Mouse (Mus musculus): ENCODE data around the gene Gm20671. TPM values are rescaled to one million over a fixed set of nuclear protein-coding genes. Genes with fewer than 3 reads are reported as not detected.
"Not testable (repeated sequence)": the region's sequence is repeated elsewhere in the genome, so short reads cannot be mapped to it uniquely, and the experiment has no call there.

The Gm20671 gene
- polyA plus RNA-seq, 1 experiment = 8.1 TPM

GRCm38 (mm10) chr5:32785313-32785915 is 41.5 kb downstream of the Gm20671 start, which contains the start of gene Pisd:
Gene Pisd, minus strand, starts transcription at chr5:32785646.
- DNase-seq (ENCODE audit: low read depth) = peak; percentile 47

GRCm38 (mm10) chr5:32784726-32785125 is 42.2 kb downstream of the Gm20671 start:
- DNase-seq (ENCODE audit: low read depth) = no peak

GRCm38 (mm10) chr5:32781596-32781995 is 45.3 kb downstream of the Gm20671 start:
- no peak for DNase-seq (ENCODE audit: low read depth)

- DNase-seq (ENCODE audit: low read depth) = no peak
Measured at GRCm38 (mm10) chr5:32778168-32778567, 48.7 kb downstream of the Gm20671 start.

GRCm38 (mm10) chr5:32772361-32772760 is 54.5 kb downstream of the Gm20671 start:
- no peak for DNase-seq (ENCODE audit: low read depth)

- DNase-seq (ENCODE audit: low read depth) = no peak
Measured at GRCm38 (mm10) chr5:32767636-32768373, 59.1 kb downstream of the Gm20671 start.

- no peak for DNase-seq (ENCODE audit: low read depth)
Measured at GRCm38 (mm10) chr5:32767004-32767403, 59.9 kb downstream of the Gm20671 start.

GRCm38 (mm10) chr5:32761566-32762140 is 65.3 kb downstream of the Gm20671 start:
- no peak for DNase-seq (ENCODE audit: low read depth)

- DNase-seq (ENCODE audit: low read depth) = no peak
Measured at GRCm38 (mm10) chr5:32760787-32761186, 66.1 kb downstream of the Gm20671 start.

GRCm38 (mm10) chr5:32760352-32760751 is 66.6 kb downstream of the Gm20671 start:
- DNase-seq (ENCODE audit: low read depth) = not testable (repeated sequence)

- DNase-seq (ENCODE audit: low read depth) = no peak
Measured at GRCm38 (mm10) chr5:32759662-32760061, 67.2 kb downstream of the Gm20671 start.

GRCm38 (mm10) chr5:32756141-32756540 is 70.8 kb downstream of the Gm20671 start:
- DNase-seq (ENCODE audit: low read depth) = peak; percentile 52

GRCm38 (mm10) chr5:32751736-32752135 is 75.2 kb downstream of the Gm20671 start:
- no peak for DNase-seq (ENCODE audit: low read depth)

- no peak for DNase-seq (ENCODE audit: low read depth)
Measured at GRCm38 (mm10) chr5:32748936-32749335, 78.0 kb downstream of the Gm20671 start.

- DNase-seq (ENCODE audit: low read depth) = no peak
Measured at GRCm38 (mm10) chr5:32747650-32748375, 79.1 kb downstream of the Gm20671 start.

- no peak for DNase-seq (ENCODE audit: low read depth)
Measured at GRCm38 (mm10) chr5:32745705-32746655, 80.9 kb downstream of the Gm20671 start.

GRCm38 (mm10) chr5:32742149-32742548 is 84.8 kb downstream of the Gm20671 start:
- no peak for DNase-seq (ENCODE audit: low read depth)

GRCm38 (mm10) chr5:32741377-32741776 is 85.5 kb downstream of the Gm20671 start:
- not testable (repeated sequence) for DNase-seq (ENCODE audit: low read depth)

- not testable (repeated sequence) for DNase-seq (ENCODE audit: low read depth)
Measured at GRCm38 (mm10) chr5:32740850-32741249, 86.1 kb downstream of the Gm20671 start.

GRCm38 (mm10) chr5:32740138-32740537 is 86.8 kb downstream of the Gm20671 start:
- DNase-seq (ENCODE audit: low read depth) = no peak

- not testable (repeated sequence) for DNase-seq (ENCODE audit: low read depth)
Measured at GRCm38 (mm10) chr5:32736770-32737169, 90.1 kb downstream of the Gm20671 start.

All from gonadal fat pad, adult 2 months (tissue).